Mouse (Mus musculus) liver, adult 2 months (tissue): Measurements from ENCODE around the gene Gipc2. TPM values are rescaled to one million over a fixed set of nuclear protein-coding genes. Genes with fewer than 3 reads are reported as not detected.

Source experiments
- DNase-seq: peaks from one replicate; pipeline ENCODE4 v3.0.0-alpha.2; 2011; ENCODE audit warnings: low read depth, low spot score; ENCODE audit errors: extremely low read depth
- H3K27ac ChIP-seq: fragments of 200-500 bp; replicated peaks from 2 replicates; pipeline ENCODE4 v1.5.1; 2012; ENCODE audit warnings: low read depth, mild to moderate bottlenecking, control low read depth, inconsistent platforms, low read length; ENCODE audit not compliant: insufficient read depth
- H3K27me3 ChIP-seq: fragments of 200-500 bp; 2 replicates; pipeline ENCODE4 v1.6.1; 2012; ENCODE audit warnings: mild to moderate bottlenecking, moderate library complexity, low read length, inconsistent platforms; ENCODE audit not compliant: control insufficient read depth, insufficient read depth
- H3K36me3 ChIP-seq: fragments of 200-500 bp; 2 replicates; pipeline ENCODE4 v1.6.1; 2012; ENCODE audit warnings: low read length, inconsistent platforms; ENCODE audit not compliant: control insufficient read depth, insufficient read depth
- H3K4me1 ChIP-seq: fragments of 200-500 bp; 2 replicates; pipeline ENCODE4 v1.6.1; 2011; ENCODE audit warnings: low read length; ENCODE audit not compliant: control insufficient read depth, insufficient read depth
- H3K4me3 ChIP-seq: fragments of 200-500 bp; 2 replicates; pipeline ENCODE4 v1.5.1; 2011; ENCODE audit warnings: low read depth, mild to moderate bottlenecking, control low read depth, low read length, moderate library complexity; ENCODE audit not compliant: insufficient read depth
- H3K79me2 ChIP-seq: fragments of 200-500 bp; 2 replicates; pipeline ENCODE4 v1.6.1; 2012; ENCODE audit warnings: inconsistent platforms, mild to moderate bottlenecking, low read length, moderate library complexity; ENCODE audit not compliant: control insufficient read depth, insufficient read depth
- H3K9ac ChIP-seq: fragments of 200-500 bp; 2 replicates; pipeline ENCODE4 v1.6.1; 2012; ENCODE audit warnings: low read depth, mild to moderate bottlenecking, control low read depth, inconsistent platforms, low read length
- CTCF ChIP-seq: fragments of 200-500 bp; IDR thresholded peaks from 2 replicates; pipeline ENCODE4 v1.5.1; 2011; ENCODE audit warnings: low read depth, low read length, control low read depth
- POLR2A ChIP-seq: fragments of 200-500 bp; IDR thresholded peaks from 2 replicates; pipeline ENCODE4 v1.6.1; 2011; ENCODE audit warnings: low read length, control low read depth; ENCODE audit not compliant: insufficient read depth; ENCODE audit errors: extremely low read depth
- WGBS: fragments of 180-500 bp; shearing (Covaris S2); methylation state at CpG from one replicate; pipeline ENCODE4 v1.1.7; 2018; 5-methylcytosine and 5-hydroxymethylcytosine counted together
- polyA plus RNA-seq: library from polyadenylated mRNA; depleted of rRNA; stranded (reverse); fragments of >200 nt; gene quantifications from 2 replicates; pipeline ENCODE4 v1.2.3, GENCODE M21; 2012
- total RNA-seq: library from RNA; depleted of rRNA; stranded (reverse); fragments of >200 nt; gene quantifications from 2 replicates; pipeline ENCODE4 v1.2.3, GENCODE M21; 2014

Gipc2 gene
- total and polyA plus RNA-seq, 2 experiments = 0.22 to 0.46 TPM

- 84% methylated on average over 7 of the region's 7 CpGs for WGBS
- H3K4me3 ChIP-seq = no peak overlapping the region
- H3K9ac ChIP-seq = no peak overlapping the region
- no peaks in the 10 kb centered on the region for H3K4me1 ChIP-seq
- H3K79me2 ChIP-seq = no peaks in the 10 kb centered on the region
- H3K27ac ChIP-seq = no peak overlapping the region
- H3K36me3 ChIP-seq = no peaks in the 10 kb centered on the region
- no peak for DNase-seq
- TF ChIP-seq POLR2A (no peak), CTCF (no peak)
- H3K27me3 ChIP-seq = no peaks in the 10 kb centered on the region
These were observed 37.4 kb downstream of the Gipc2 start for GRCm38 (mm10) chr3:152128631-152129030.

GRCm38 (mm10) chr3:152127144-152127543 lies 38.9 kb downstream of the Gipc2 start:
- Histone ChIP-seq H3K4me3 (no peak overlapping the region), H3K4me1 (0 out of 2 replicates have a peak, but pooled peaks cover under 1% of the 10 kb centered on the region), H3K27me3 (no peaks in the 10 kb centered on the region), H3K9ac (no peak overlapping the region), H3K79me2 (no peaks in the 10 kb centered on the region), H3K27ac (no peak overlapping the region), H3K36me3 (no peaks in the 10 kb centered on the region)
- WGBS = 82% methylated on average over 7 of the region's 7 CpGs
- DNase-seq = no peak
- TF ChIP-seq POLR2A (no peak), CTCF (no peak)

- no peak for DNase-seq
- no peak overlapping the region for H3K27ac ChIP-seq
- 0 out of 2 replicates have a peak, but pooled peaks cover 2% of the 10 kb centered on the region for H3K4me1 ChIP-seq
- H3K36me3 ChIP-seq = no peaks in the 10 kb centered on the region
- H3K27me3 ChIP-seq = no peaks in the 10 kb centered on the region
- H3K79me2 ChIP-seq = no peaks in the 10 kb centered on the region
- no peak overlapping the region for H3K4me3 ChIP-seq
- TF ChIP-seq POLR2A (no peak), CTCF (no peak)
- H3K9ac ChIP-seq = no peak overlapping the region
- WGBS = 79% methylated on average over 3 of the region's 3 CpGs
These were observed 43.3 kb downstream of the Gipc2 start for GRCm38 (mm10) chr3:152122720-152123119.

GRCm38 (mm10) chr3:152122101-152122500 lies 43.9 kb downstream of the Gipc2 start:
- H3K9ac ChIP-seq = no peak overlapping the region
- H3K79me2 ChIP-seq = no peaks in the 10 kb centered on the region
- H3K27ac ChIP-seq = no peak overlapping the region
- H3K27me3 ChIP-seq = no peaks in the 10 kb centered on the region
- H3K4me1 ChIP-seq = 0 out of 2 replicates have a peak, but pooled peaks cover 2% of the 10 kb centered on the region
- TF ChIP-seq CTCF (no peak), POLR2A (no peak)
- 41% methylated on average over 6 of the region's 6 CpGs for WGBS
- H3K4me3 ChIP-seq = no peak overlapping the region
- H3K36me3 ChIP-seq = no peaks in the 10 kb centered on the region
- peak; percentile 19 for DNase-seq

- no peak overlapping the region for H3K27ac ChIP-seq
These were observed 44.6 kb downstream of the Gipc2 start for GRCm38 (mm10) chr3:152121169-152122009.

GRCm38 (mm10) chr3:152119987-152120386 lies 46.0 kb downstream of the Gipc2 start:
- Histone ChIP-seq H3K79me2 (no peaks in the 10 kb centered on the region), H3K4me3 (no peak overlapping the region), H3K36me3 (no peaks in the 10 kb centered on the region), H3K27me3 (no peaks in the 10 kb centered on the region), H3K9ac (no peak overlapping the region), H3K27ac (no peak overlapping the region), H3K4me1 (0 out of 2 replicates have a peak, but pooled peaks cover 2% of the 10 kb centered on the region)
- DNase-seq = no peak
- no peak for TF ChIP-seq POLR2A
- no peak for TF ChIP-seq CTCF
- WGBS = 64% methylated on average over 4 of the region's 4 CpGs

More at GRCm38 (mm10) chr3:152121169-152122009, 44.6 kb downstream of the Gipc2 start:
- H3K9ac ChIP-seq = no peak overlapping the region
- H3K36me3 ChIP-seq = no peaks in the 10 kb centered on the region
- no peaks in the 10 kb centered on the region for H3K27me3 ChIP-seq
- no peak for DNase-seq
- 90% methylated on average over 11 of the region's 11 CpGs for WGBS
- H3K4me3 ChIP-seq = no peak overlapping the region
- 0 out of 2 replicates have a peak, but pooled peaks cover 2% of the 10 kb centered on the region for H3K4me1 ChIP-seq
- TF ChIP-seq CTCF = no peak
- TF ChIP-seq POLR2A = no peak
- no peaks in the 10 kb centered on the region for H3K79me2 ChIP-seq
